Mouse (Mus musculus) heart, adult 11 months (tissue): ENCODE results near the gene Brwd3.
A peak's percentile ranks its signal among the peaks of the same experiment; 100 is the strongest.

Source experiments
- DNase-seq: peaks from one replicate; pipeline ENCODE4 v3.0.0; 2022

Gene Brwd3

GRCm38 (mm10) chrX:108834090-108834774 lies at the start of gene Brwd3:
Brwd3 (minus strand) TSS chrX:108834372.
- peak; percentile 99 for DNase-seq

DNA sequence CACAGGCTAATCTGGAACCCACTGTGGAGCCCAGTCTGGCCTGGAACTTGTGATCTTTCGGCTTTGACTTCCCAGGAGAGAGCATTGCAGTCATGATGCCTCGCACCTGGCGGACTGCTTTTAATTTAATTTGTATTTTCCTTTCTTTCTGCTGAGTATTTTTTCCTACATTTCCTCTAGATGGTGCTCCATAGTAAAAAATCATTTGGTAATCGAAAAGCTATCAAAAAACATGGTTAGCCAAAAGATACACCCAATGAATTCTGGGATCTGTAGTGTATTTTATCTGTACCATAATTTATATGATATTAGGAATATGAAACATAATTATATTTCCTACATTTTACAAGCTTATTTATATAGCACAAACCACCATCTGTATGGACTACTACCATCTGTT lies 28.5 kb upstream of the Brwd3 start:
- no peak for DNase-seq

DNA sequence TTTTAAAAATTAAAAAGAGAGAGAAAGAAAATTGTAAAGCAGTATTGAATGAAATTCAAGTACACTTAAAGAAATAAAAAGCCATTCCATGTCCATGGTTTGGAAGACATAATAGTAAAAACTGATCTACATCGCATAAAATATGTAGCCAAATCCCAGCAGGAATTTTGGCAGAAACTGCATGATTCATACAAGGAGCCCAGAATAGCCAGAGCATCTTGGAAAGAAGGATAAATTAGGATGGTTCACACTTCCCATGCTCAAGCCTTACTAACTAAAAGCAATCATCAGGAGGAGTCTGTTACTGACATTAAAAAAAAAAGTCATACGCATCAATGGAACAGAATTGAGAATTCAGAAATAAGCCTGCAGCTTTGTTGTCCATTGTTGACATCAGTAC lies 8.5 kb upstream of the Brwd3 start:
- no peak for DNase-seq

DNA sequence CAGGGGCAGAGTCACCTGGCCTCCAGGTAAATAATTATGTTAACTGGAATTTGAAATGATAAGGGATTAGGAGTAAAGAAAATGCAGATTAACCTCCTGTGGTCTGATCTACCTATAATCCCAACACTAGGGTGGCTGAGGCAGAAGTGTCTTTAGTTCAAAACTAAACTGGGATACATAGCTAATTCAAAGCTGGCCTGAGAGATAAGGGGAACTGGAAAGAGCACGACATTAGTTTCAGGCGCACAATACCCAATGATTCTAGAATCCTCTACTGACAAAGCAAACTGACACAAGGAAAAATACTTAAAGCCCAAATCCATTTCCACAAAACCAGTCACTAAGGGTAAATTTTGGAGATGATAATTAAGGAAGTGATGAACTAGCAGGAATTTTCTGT lies 2.2 kb upstream of the Brwd3 start:
- DNase-seq = no peak

GRCm38 (mm10) chrX:108835233-108835632 lies 1.1 kb upstream of the Brwd3 start:
- DNase-seq = no peak

DNA sequence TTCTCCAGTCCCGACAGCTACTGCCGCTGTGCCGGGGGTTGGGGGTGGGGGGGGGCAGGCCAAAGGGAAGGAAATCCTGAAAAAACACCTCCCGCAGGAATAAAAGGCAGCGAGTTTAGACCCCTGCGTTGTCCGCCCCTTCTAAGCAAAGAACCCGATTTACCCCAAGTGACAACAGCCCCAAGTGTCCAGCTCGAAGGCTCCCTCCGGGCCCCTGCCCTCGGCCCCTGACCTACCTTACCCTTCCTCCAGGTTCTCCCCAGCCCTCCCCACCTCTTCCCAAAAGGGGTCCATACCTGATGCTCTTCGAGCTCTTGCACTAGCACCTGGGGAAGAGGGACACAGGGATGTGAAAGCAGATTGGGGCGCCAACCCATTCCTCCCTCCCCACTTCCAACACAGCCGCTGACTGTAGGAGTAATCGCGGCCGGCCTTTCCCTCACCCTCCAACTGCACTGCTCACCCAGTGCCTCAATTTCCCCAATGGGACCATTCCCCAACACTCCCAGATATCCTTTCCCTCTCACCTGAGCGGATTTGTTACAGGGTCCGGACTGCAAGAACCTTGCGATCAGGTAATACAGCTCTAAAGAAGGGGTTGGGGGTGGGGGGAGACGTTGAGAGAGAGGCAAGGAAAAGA lies 671 bp downstream of the Brwd3 start:
- peak; percentile 94 for DNase-seq

DNA sequence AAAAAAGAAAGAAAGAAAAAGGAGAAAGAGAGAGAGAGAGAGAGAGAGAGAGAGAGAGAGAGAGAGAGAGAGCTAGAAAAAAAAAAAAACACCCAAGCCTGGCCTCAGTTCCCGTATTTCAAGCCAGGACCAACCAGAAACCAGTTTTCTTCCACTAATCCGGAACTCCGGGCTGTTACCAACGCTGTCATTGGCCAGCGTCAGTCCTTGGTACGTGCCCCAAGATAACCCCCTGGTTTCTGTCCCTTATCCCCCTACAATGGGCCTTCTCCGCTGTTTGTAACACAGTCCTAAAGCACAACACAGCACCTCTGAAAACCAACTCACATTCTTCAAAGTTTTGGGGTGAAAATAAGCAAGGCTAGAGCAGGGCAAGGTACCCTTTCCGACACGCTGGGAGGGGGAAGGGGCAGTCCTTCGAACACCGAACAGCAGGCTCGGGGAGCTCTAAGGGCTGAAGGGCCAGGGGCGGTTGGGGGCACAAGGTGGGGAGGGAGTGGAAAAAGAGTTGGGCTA lies 1.4 kb downstream of the Brwd3 start:
- peak; percentile 99 for DNase-seq

DNA sequence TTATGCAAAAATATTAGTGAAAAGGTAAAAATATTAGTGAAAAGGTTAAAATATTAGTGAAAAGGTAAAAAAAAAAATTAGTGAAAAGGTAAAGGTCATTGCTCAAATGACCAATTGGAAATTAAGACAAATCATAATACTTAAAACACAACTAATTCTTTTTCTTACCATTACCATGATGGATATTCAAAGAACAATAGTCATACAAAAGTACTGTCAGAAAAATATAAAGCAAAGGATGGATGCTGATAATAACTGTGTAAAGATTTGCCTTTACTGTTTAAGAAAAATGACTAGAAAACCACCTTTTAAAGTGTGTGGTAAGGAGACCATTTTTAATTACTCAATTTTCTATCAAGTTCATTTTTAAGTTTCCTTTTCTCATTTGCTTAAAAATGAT lies 2.9 kb downstream of the Brwd3 start:
- no peak for DNase-seq

GRCm38 (mm10) chrX:108828111-108828510 lies 6.1 kb downstream of the Brwd3 start:
- no peak for DNase-seq

- DNase-seq = no peak
Measured at GRCm38 (mm10) chrX:108797268-108797667, 36.9 kb downstream of the Brwd3 start.

DNA sequence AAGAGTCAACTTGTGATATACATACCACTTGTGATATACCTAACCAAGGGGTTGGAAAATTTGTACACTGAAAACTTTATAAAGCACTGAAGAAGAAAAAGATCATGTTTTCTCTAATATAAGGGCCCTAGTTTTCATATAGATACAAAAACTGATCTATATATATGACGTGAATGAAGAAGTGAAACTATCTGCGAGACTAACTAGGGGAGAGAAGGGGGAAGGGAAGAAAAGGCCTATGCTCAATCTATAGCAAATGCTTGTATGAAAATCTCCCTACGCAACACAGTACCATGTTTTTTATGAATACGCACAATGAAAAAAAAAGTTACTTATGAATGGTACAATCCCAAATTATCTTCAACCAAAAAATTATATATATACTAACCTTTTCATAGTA lies 50.4 kb downstream of the Brwd3 start:
- DNase-seq = no peak

GRCm38 (mm10) chrX:108731755-108732154 lies 102.4 kb downstream of the Brwd3 start:
- no peak for DNase-seq

GRCm38 (mm10) chrX:108729564-108729963 lies 104.6 kb downstream of the Brwd3 start:
- no peak for DNase-seq

DNA sequence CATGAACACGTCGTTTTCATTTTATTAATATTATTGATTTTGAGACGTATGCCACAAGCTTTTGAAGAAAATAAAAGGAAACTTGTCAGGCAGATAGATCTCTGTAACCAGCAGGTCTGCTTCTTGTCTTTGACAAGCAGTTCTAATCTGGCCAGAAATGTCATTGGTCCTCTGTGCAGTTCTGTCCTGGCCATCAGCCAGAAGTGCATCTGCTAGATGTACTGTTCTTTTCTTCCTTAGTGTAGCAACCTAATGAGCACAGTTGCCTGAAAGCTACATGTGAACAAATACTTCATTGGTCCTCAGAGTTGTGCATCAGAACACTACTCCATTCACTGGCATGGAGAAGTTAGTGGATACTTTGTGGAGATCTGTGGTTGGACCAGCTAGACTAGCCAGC lies 105.1 kb downstream of the Brwd3 start:
- no peak for DNase-seq

DNA sequence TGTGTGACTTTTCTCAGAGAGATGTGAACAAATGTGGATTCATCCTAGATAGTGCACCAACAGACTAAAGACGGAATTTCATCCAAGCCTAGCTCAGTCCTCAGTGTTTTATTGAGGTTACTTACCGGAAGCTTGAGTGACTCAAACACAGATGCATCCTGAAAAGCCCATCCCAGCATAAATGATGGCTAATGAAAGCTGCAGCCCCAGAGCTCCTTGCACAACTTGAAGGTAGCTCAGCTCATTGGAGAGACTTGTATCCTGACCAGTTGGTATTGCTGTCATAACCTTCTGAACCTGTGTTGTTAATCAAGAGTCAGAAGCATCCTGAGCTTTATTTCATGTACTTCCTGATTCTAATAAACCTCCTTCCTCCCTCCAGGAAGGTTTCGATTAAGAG lies 105.8 kb downstream of the Brwd3 start:
- peak; percentile 87 for DNase-seq

DNA sequence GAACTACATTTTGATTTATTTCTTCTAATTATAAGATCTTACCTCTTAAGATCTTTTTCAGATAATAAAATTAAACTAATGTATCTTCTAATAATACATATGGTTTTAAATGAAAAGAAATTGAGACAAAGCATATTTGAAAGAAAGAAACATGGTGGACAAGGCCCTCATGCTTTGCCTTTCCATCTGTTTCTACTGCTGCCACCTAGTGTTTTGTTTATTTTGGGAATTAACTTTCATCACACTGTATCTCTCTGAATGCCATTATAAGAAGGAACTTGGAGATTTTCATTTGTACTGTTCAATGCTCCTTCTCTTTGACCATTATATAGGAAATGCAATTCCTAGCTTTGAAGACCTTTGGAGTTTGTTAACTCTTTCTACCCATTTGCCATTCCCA lies 109.9 kb downstream of the Brwd3 start:
- no peak for DNase-seq

- no peak for DNase-seq
Measured at GRCm38 (mm10) chrX:108722447-108722846, 111.7 kb downstream of the Brwd3 start.

DNA sequence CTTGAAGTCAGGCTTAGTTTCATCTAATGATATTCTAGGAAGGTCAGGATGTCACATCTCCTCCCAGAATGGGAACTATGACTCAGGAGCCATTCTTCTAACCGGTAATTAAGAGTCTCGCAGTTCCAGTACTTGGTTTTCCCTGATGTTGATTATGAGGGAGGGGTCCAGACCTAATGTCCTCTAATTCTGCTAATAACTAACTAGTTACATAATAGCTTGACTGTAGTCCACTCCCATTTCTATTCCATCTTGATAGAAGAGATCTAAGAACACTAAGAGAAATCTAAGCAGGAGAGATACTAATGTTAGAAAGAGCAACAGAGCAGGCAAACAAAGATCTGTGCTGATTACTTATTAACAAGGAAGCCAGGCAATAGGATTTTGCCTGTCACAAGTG lies 129.9 kb downstream of the Brwd3 start:
- DNase-seq = no peak
